Mouse (Mus musculus) ES-Bruce4 (cell line): Measurements from ENCODE around the gene Trappc5. TPM values are rescaled to one million over a fixed set of nuclear protein-coding genes. Genes with fewer than 3 reads are reported as not detected.

ENCODE experiments used
- H3K27ac ChIP-seq: 2 replicates; pipeline ENCODE4 v1.5.1; 2012; ENCODE audit warnings: low read length, inconsistent platforms; ENCODE audit not compliant: insufficient read depth
- H3K27me3 ChIP-seq: 2 replicates; pipeline ENCODE4 v1.6.1; 2012; ENCODE audit warnings: mild to moderate bottlenecking, low read length, inconsistent platforms; ENCODE audit not compliant: control insufficient read depth, poor library complexity, insufficient read depth, severe bottlenecking
- H3K36me3 ChIP-seq: 2 replicates; pipeline ENCODE4 v1.6.1; 2012; ENCODE audit warnings: inconsistent platforms, mild to moderate bottlenecking, low read length, moderate library complexity; ENCODE audit not compliant: control insufficient read depth, poor library complexity, insufficient read depth, severe bottlenecking
- H3K4me1 ChIP-seq: one replicate; pipeline ENCODE4 v1.8.1; 2011; ENCODE audit warnings: low read length; ENCODE audit not compliant: control insufficient read depth, insufficient read depth
- H3K4me3 ChIP-seq: 2 replicates; pipeline ENCODE4 v1.5.1; 2011; ENCODE audit warnings: low read depth, mild to moderate bottlenecking, low read length
- H3K9ac ChIP-seq: 2 replicates; pipeline ENCODE4 v1.6.1; 2012; ENCODE audit warnings: low read depth, mild to moderate bottlenecking, inconsistent platforms; ENCODE audit not compliant: poor library complexity, severe bottlenecking
- H3K9me3 ChIP-seq: replicated peaks from 2 replicates; pipeline ENCODE4 v1.6.1; 2012; ENCODE audit warnings: mild to moderate bottlenecking, low read length, inconsistent platforms; ENCODE audit not compliant: control insufficient read depth, poor library complexity, insufficient read depth, severe bottlenecking
- CTCF ChIP-seq: IDR thresholded peaks from one replicate; pipeline ENCODE4 v1.8.1; 2011; ENCODE audit warnings: low read depth, low read length
- EP300 ChIP-seq: IDR thresholded peaks from 2 replicates; pipeline ENCODE4 v1.6.1; 2011; ENCODE audit warnings: low read depth, low read length; ENCODE audit not compliant: insufficient read depth
- POLR2A ChIP-seq: IDR thresholded peaks from one replicate; pipeline ENCODE4 v1.8.1; 2011; ENCODE audit warnings: low read length; ENCODE audit not compliant: insufficient read depth
- polyA plus RNA-seq: library from polyadenylated mRNA; stranded (reverse); fragments of >200 nt; gene quantifications from 2 replicates; pipeline ENCODE4 v1.2.4, GENCODE M21; 2011; ENCODE audit warnings: low read depth; ENCODE audit not compliant: missing spikeins, insufficient read depth, insufficient read length

Gene Trappc5
- polyA plus RNA-seq, 1 experiment, result 18.2 TPM

GRCm38 (mm10) chr8:3679656-3680055, 3.6 kb downstream of the Trappc5 start:
- Histone ChIP-seq H3K4me3 (no peak overlapping the region), H3K4me1 (no peaks in the 10 kb centered on the region), H3K9ac (peak overlapping the region; percentile 39; the same call in 1 of the 2 replicates), H3K27me3 (no peaks in the 10 kb centered on the region), H3K36me3 (peaks cover 11% of the 10 kb centered on the region), H3K9me3 (no peaks in the 10 kb centered on the region), H3K27ac (no peak overlapping the region)
- TF ChIP-seq EP300, result no peak
- no peak for TF ChIP-seq POLR2A
- no peak for TF ChIP-seq CTCF

- no peaks in the 10 kb centered on the region for H3K9me3 ChIP-seq
- TF ChIP-seq POLR2A (no peak), CTCF (no peak), EP300 (no peak)
- H3K9ac ChIP-seq, result no peak overlapping the region
- no peak overlapping the region for H3K4me3 ChIP-seq
- H3K27ac ChIP-seq, result no peak overlapping the region
- H3K4me1 ChIP-seq, result no peaks in the 10 kb centered on the region
- H3K36me3 ChIP-seq, result peaks cover 11% of the 10 kb centered on the region
- no peaks in the 10 kb centered on the region for H3K27me3 ChIP-seq
Measured at GRCm38 (mm10) chr8:3682435-3682834, 6.3 kb downstream of the Trappc5 start.

GRCm38 (mm10) chr8:3683408-3684176, 7.5 kb downstream of the Trappc5 start:
- Histone ChIP-seq H3K36me3 (peaks cover 11% of the 10 kb centered on the region), H3K4me3 (no peak overlapping the region), H3K4me1 (no peaks in the 10 kb centered on the region), H3K27ac (no peak overlapping the region), H3K9ac (no peak overlapping the region), H3K9me3 (no peaks in the 10 kb centered on the region), H3K27me3 (no peaks in the 10 kb centered on the region)
- TF ChIP-seq EP300, result no peak
- TF ChIP-seq CTCF, result no peak
- no peak for TF ChIP-seq POLR2A

- H3K27me3 ChIP-seq, result no peaks in the 10 kb centered on the region
- H3K9ac ChIP-seq, result no peak overlapping the region
- peaks cover 11% of the 10 kb centered on the region for H3K36me3 ChIP-seq
- no peak overlapping the region for H3K4me3 ChIP-seq
- H3K4me1 ChIP-seq, result no peaks in the 10 kb centered on the region
- TF ChIP-seq EP300, result no peak
- no peak for TF ChIP-seq CTCF
- no peak for TF ChIP-seq POLR2A
- H3K9me3 ChIP-seq, result no peaks in the 10 kb centered on the region
- no peak overlapping the region for H3K27ac ChIP-seq
Measured at GRCm38 (mm10) chr8:3684530-3684929, 8.4 kb downstream of the Trappc5 start.

- H3K9ac ChIP-seq, result no peak overlapping the region
- TF ChIP-seq CTCF (no peak), POLR2A (no peak), EP300 (no peak)
Measured at GRCm38 (mm10) chr8:3685422-3685821, 9.3 kb downstream of the Trappc5 start.

GRCm38 (mm10) chr8:3687537-3687936, 11.4 kb downstream of the Trappc5 start:
- Histone ChIP-seq H3K27me3 (no peaks in the 10 kb centered on the region), H3K4me3 (no peak overlapping the region), H3K4me1 (no peaks in the 10 kb centered on the region), H3K9ac (no peak overlapping the region), H3K27ac (no peak overlapping the region), H3K36me3 (no peaks in the 10 kb centered on the region), H3K9me3 (no peaks in the 10 kb centered on the region)
- peak; percentile 17 for TF ChIP-seq CTCF
- no peak for TF ChIP-seq EP300

More at GRCm38 (mm10) chr8:3685422-3685821, 9.3 kb downstream of the Trappc5 start:
- Histone ChIP-seq H3K27ac (no peak overlapping the region), H3K27me3 (no peaks in the 10 kb centered on the region), H3K9me3 (no peaks in the 10 kb centered on the region), H3K4me1 (no peaks in the 10 kb centered on the region), H3K4me3 (no peak overlapping the region), H3K36me3 (peaks cover 7% of the 10 kb centered on the region)
